Mouse (Mus musculus) gonadal fat pad, adult 2 months (tissue): ENCODE results near the gene Gpr39. TPM values are rescaled to one million over a fixed set of nuclear protein-coding genes. Genes with fewer than 3 reads are reported as not detected.

ENCODE experiments used
- DNase-seq: peaks from one replicate; pipeline ENCODE4 v3.0.0-alpha.2; 2012; ENCODE audit warnings: low read depth
- polyA plus RNA-seq: library from polyadenylated mRNA; depleted of rRNA; stranded (reverse); fragments of >200 nt; gene quantifications from 2 replicates; pipeline ENCODE4 v1.2.3, GENCODE M21; 2012

Gene Gpr39
- polyA plus RNA-seq, 1 experiment, result 8.7 TPM

DNA sequence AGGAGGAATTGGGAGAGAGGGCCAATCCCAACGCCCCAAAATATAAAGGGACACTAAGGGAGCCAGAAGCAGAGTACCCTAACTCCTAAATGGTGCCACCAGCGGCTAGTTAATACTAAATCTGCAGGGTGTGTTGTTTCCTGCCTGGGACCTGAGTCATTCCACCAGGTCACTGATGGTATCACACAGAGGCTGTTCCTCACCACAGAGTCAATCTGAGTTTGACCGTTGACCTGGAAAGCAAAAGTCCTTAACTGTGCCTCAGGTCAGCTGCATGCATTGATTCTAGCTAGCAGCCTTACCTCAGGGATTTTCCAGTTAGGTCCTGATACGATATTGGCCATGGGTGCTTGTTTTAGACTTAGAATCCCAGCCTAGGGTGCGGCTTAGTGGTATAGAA lies 17.5 kb downstream of the Gpr39 start:
- no peak for DNase-seq

DNA sequence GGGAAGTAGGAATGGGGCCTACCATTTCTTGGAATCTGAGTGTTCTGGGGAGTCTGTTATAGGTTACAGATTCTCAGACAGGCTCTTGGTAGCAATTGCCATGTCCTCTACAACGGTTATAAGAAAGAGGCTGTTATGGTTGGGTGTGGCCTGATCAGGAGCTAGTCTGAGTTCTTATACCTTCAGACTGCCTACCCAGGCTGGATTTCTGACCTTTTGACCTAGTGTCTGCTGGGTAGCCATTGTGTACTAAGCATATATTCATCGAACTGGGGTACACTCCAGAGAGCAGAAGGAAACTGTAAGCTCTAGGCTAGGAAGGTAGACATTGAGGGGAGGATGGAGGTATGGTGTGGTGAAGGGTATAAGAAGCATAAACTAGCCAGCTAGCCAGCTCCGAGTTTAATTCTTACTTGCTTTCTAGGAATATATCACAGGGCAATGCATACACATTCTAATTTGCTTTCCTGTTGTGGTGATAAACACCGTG lies 24.4 kb downstream of the Gpr39 start:
- no peak for DNase-seq

DNA sequence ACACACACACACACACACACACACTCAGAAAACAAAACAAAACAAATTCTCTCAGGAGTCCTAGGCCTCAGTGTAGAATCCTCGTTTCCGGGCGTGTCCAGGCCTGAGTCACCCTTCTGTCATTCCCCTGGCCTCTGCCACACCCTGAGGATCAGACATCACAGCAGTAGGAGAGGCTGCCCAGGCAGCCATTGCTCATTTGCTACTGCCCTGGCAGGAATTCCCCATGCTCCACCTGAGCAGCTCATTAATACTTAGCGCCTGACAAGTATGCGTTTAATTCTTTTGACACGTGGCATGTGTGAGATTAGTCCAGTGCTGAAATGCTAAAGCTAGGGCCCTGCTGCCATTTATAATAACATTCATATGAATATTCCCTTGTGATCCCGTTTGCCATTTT lies 25.0 kb downstream of the Gpr39 start:
- DNase-seq, result no peak

DNA sequence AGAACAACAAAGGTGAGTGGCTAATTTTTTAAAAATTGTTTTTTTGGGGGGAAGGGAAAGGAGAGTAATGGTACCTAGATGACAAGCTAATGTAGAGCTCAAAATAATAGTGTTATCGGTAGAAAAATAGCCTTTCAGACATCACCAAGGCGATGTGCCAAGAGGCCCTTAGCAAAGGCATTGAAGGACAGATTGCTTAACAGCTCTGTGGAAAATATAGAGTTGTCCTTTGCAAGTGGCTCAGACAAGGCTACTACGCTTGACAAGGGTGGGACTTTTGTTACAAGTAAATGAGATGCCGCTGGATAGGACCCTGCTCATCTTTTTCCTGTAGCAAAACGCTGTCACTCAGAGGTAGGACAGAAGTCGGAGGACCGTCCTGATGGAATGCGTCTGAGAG lies 25.5 kb downstream of the Gpr39 start:
- no peak for DNase-seq

DNA sequence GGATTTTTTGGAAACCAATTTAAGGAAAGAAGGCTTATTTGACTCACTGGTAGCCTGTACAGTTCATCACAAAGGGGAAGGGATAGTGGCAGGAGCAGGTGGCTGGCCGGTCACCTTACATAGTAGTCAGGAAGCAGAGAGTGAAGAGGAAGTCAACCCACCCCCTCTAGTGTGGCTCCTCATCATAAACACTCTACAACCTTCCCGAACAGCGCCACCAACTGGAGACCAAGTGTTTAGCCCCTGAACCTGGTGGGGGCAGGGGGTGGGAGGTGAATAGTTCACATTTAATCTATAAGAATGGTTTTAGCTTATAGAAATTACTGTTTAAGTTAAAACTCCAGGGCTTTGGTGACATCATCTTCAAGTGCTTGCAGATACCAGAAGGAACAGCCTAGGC lies 28.6 kb downstream of the Gpr39 start:
- no peak for DNase-seq

DNA sequence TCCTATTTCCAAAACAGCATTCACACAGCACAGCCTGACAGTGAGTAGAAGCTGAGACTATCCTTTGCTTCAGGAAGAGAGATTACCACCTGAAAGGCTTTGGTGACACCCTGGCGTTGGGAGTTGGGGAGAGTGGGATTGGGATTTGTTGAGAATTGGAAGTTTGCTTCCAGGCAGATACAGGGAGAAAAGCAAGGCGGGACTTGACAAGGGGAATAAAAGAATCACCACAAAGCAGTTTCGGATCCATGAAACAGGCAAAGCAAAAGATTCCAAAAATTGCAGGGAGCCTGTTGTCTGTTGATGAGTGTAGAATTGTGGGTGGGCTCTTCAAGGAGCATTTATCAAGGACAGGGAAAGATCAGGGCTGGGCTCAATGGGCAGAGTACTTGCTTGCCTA lies 38.5 kb downstream of the Gpr39 start:
- no peak for DNase-seq

DNA sequence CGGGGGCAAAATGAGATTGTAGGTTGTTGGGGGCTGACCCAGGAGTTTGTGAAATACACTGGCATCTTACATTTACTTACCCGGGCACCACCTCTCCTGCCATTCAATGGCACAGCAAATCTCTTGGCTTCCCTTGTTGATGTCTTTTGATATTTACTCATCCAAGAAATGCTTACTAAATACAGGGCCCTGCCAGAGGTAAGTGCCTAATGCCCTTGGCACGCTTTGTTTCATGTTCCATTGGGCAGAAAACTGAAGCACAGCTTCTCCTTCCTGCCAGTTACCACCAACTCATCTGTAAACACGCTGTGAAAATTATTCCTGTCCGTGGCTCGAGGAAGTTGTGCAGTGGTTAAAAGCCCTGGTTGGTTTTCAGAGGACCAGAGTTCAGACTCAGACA lies 39.4 kb downstream of the Gpr39 start:
- DNase-seq, result no peak

DNA sequence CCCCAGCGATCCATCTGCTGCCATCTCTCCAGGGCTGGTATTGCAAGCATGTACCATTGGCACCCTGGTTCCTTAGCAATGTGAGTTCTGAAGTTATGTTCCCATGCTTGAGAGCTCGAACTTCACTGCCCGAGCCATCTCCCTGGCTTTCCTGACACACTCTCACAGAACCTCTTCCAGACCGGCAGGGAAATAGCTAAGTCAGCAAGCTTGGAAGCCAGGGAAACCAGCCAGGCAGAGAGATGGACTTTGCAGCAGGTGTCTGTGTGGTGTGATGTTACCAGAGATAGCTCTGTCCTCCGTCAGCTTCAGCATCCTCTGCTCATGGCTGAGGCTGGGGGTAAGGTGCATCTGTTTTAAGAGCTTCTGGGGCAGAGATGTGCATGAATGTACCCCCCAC lies 41.1 kb downstream of the Gpr39 start:
- no peak for DNase-seq

DNA sequence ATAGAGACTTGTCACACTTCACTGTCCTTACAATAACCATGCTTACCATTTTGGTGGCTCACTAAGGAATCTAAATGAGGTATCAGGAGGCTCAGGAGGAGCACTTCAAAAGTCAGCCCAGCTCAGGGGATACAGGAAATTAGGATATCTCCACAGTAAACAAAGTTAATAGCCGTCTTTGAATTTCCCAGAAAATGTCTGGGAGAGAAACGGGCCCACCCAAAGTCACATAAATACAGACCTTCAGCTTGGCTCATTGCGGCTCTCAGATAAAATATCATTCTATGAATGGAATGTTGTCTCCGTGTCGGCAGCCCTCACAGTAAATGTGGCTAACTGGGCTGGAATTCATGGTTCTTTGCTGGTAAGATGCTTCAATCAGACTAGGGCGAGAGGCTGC lies 42.3 kb downstream of the Gpr39 start:
- DNase-seq, result no peak

DNA sequence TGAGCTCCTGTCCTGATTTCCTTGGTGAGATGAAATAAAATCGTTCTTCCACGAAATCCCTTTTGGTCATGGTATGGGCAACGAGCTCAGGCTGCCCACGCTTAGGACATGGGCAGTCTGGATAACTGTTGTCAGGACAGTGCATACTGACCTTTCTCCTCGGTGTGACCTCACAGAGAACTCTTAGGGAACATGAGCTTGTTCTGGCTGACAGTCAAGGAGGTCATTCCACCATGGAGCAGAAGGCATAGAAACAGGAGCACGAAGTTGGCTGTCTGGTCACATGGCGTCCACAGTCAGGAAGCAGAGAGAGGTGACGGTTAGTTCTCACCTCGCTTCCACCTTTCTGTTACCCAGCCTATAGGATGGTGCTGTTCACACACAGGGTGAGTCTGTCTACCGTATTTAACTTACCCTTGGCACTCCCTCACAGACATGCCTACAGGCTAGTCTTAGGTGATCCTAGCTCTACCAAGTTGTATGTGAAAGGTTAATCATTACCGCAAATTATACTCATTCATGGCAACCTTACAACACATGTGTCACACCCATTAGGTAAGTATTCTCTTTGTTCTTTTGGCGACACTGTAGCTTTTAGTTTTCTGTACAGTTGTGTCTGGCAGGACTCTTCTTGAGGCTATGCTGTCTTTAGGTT lies 44.4 kb downstream of the Gpr39 start:
- no peak for DNase-seq

DNA sequence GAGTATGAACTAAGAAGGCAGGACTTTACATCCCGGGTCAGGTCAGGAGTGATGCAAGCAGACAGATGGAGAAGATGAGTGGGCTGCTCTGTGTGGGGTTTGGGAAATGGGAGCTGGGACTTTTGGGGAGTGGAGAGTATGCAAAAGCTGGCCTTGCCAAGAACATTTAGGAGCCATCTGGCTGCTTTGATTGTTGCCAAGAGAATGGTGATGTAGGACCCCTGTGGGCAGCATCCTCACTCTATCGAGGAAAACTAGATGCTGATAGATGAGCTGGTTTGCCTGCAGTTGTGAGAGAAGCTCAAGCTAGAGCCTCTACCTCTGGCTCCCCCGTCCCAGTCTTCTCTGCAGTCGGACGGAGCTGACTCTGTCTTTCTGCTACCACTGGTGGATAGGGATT lies 47.5 kb downstream of the Gpr39 start:
- DNase-seq, result no peak

DNA sequence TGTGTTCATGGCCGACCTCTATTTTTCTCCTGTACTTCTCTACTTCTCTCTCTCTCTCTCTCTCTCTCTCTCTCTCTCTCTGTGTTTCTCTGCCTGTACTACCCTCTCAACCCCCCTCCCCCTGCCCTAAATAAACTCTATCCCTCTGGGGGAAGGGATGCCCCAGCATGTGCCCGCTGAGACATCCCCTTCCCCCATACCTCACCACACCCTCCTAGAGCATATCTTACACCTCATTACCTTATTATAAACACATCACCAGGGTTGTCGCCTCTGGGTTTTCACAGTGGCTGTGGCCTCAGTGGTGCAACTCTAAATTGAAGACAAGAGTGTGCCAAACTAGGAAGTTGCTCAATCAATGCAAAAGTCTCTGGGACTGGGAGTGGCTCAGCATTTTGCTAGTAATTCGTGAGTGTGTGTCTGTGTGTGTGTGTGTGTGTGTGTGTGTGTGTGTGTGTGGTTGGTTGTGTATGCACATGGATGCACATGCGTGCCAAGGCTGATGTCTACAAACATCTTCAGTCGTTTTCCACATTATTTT lies 52.3 kb downstream of the Gpr39 start:
- no peak for DNase-seq

DNA sequence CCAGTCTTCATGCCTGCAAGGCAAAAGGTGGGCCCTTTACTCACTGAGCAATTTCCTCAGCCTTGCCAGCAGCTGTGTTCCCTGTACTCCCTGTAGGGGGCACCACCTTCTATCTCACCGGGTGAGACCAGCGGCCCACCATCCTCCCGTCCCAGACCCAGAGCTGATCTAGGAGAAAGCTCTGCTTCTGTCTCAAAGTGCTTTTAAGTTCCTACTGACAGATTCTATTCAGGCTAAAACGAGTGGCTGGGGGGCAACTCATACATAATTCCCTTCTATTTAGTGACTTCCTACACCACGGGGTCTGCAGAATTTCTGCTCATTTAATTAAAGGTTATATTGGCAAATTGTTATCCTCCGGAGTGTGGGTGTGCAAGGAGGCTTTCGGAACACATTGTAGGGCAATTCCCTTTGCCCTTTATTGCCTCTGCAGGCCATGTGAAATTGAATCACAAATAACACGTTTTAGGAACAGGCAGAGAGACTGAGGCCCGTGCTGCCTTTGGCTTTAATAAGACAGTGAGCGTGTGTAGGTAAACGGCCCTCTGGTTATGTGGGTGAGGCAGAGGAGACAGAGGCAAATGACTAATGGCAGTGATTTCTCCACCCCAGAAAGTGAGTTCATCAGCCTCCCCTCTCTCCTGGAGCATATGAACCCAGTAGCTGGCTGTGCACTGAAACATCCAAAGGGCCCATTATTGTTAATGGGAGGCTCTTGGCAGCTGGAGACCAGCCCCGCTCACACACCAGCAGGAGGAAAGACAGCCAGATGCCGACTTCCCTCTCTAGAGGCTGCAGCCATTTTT lies 53.1 kb downstream of the Gpr39 start:
- no peak for DNase-seq

DNA sequence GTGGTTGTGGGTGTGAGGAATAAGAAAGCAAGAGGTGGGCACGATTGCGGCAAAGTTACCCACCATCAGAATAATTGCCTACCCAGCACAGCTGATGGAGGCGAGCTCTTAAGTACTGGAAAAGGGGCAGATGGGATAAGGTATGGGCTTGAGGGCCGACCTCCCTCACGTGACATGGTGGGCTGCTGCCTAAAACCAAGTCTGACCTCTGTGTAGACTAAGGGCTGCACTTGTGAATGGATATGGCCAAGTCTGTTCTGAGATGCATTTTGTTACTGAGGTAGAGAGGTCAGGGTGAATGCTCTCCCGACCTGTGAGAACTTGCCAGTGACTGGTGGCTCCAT lies 53.7 kb downstream of the Gpr39 start:
- DNase-seq, result no peak

DNA sequence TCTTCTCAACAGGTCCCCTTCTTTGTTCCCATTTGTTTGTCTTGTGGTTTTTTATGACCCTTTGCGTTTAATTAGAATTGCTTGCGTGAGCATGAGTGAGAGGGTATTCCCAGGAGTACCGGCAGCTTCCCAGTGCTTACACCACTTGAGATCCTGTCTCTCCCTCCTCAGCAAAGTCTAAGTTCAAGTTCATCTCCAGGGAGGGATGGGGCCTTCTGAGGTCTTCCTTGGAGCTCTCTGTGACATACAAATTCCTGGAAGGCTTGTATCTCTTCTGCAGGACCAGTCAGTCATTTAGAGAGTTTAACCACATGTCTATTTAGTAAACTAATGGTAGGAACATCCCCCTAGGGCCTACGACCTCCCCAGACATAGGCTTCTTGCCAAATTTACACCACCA lies 55.1 kb downstream of the Gpr39 start:
- DNase-seq, result no peak

DNA sequence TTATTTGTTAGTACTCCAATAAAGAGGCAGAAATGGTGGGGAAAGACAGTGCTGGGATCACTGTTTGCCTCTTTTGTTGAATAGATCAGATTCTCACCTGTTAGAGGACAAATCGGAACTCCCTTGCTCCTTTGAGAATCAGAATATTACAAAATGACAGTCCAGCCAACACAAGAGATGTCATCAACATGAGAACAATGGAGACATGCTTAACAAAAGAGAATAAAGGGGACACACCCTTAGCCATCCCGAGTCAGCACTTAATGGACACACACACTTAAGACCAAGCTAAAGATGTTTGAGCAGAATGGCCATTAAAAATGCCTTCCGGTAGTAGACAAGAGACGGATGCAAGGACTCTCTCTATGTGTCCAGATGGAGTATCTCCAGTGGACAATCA lies 68.0 kb downstream of the Gpr39 start:
- DNase-seq, result no peak

DNA sequence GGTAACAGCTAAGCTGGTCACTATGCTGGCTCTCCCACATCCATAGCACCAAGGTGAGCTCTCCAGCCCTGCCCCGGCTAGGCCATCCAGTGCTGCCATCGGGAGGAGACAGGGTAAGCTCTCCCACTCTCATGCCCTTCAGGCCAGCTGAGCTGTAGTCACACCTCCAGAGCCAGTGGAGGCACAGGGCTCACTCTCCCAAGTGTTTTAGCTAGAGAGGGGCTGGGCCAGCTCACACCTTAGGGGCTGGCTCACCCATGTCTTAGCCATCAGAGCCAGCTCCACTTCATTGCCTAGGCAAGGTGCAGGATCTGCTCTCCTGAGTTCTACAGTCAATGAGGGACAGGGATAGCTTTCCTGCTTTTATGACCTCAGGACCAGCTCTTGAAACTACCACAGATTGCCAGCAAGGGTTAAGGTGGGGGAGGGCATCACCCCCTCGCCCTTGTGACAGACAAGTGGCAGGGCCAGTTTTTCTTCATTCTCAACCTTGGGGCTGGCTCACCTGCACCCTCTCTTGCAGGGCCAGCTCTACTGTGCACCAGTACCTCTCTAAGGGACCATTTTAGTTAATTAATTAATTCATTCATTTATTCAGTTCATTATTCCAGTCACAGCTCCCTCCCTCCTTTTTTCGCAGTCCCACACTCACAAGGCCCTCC lies 78.7 kb downstream of the Gpr39 start:
- no peak for DNase-seq

DNA sequence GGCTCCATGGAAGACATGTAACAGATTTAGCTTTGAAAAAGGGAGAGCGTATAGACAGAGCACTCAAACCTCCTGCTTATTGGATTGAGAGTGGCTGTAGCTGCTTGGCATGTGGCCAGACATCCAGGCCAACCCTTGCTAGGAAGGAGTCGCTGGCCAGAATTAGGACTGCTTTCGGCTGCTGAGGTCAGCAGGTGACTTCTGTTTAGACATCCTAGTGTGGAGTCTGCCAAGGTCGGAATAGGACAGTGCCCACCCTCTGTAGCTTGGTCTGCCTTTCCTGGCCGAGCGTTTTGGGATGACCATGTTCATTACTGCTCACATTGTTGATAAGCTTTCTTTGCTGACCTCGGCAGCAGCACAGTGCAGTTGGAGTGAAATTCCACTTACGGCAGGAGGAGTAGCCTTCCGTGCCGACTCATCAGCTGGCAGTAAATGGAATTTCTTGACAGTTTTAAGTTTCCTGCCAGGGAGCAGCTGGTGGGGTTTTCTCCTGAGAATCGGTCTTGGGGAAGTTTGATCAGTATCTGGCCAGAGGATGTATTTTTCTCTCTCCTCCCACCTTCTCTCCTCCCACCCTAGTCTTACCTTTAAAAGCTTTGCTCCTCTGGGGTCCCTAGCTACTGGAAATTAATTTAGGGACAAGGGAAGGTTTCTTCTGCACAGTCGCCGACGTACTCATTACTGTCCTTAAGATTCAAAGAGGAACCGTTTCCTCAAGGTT lies 83.3 kb downstream of the Gpr39 start:
- DNase-seq, result no peak

DNA sequence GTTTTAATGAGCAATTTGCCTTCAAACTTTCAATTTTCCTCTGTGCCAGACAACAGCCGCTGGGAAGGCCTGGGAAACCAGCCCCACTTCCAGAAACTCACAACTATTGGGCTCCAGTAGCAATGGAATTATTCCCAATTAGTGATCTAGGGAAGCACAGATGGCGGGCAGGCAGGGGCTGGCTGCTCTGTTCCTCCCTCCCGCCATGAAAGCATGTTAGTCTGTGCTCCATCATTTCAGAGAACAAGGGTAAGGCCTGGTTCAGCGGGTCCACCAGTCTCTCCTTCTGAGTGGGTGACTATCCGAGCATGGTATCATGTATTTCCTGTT lies 83.9 kb downstream of the Gpr39 start:
- no peak for DNase-seq

DNA sequence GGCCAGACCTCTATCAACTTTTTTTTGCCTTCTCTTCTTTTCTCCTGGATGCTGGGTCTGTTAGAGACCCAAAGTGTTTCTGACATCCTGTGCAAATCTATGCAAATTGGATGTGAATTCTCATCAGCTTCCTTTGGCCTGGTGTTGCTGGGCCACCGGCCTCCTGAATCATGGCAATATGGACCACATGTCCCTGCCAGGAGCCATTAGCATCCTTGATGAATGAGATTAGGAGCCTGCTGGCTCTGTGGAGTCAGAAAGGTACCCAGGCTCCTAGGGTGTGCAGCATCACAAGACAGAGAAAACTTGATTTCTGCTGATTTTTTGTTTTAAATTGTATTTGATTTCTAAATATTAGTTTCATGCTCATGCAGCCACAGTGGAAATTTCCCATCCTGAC lies 85.3 kb downstream of the Gpr39 start:
- no peak for DNase-seq

DNA sequence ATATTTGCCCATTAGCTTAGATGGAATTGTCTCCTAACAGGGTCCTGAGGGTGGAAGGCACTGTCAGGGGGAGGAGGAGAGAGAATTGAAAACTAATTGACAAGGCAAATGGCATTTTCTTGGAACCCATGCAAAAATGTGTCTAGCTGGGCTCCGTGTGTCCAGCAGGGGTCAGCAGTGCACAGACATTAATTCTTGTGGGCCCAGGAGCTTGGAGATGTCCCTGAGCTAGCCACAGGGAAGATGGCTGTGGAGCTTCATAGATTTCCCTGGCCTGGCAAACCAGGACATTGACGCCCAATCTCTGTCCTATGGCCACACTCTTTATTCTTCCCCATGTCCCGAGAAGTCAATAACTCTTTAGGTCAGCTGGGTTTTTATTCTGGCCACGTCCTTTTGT lies 113.0 kb downstream of the Gpr39 start:
- DNase-seq, result no peak

DNA sequence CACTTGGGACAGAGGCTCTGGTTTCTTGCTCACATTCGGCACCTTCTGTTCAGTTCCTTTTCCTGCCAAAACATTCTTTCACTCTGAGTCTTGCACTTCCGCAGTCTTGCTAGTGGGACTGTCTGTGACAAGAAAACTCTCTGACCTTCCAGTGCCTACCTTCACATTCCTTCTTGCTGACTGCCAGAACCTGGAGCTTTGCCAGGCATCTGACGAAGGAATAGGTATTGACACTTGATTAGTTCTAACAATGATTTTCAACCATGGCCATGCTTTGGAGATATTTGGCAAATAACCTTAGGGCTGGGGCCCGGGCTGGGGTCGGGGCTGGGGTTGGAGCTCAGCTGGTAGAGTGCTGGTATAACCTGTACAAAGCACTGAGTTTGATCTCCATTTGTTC lies 123.7 kb downstream of the Gpr39 start:
- no peak for DNase-seq
